Mouse (Mus musculus) left cerebral cortex, postnatal 36 days (tissue): ENCODE measurements around the gene Nrm. TPM values are rescaled to one million over a fixed set of nuclear protein-coding genes. Genes with fewer than 3 reads are reported as not detected.

Experiments
- DNase-seq, 2 experiments: peaks; one replicate each; pipeline ENCODE4 v3.0.0; 2021 to 2022; ENCODE audit warnings: low spot score in 2 of 2, mixed read lengths in 1 of 2
- intact Hi-C: fragments of 180-260 bp; cut with DNase I; formaldehyde crosslinking; loops from one replicate; pipeline ENCODE4 v1.15.1; 2025
- microRNA-seq: library from miRNA; unstranded; fragments of <30 nt; microRNA quantifications from one replicate; pipeline ENCODE4 v1.2.0, GENCODE M21; 2022
- total RNA-seq, 2 experiments: library from RNA; stranded (reverse); gene quantifications; 2 replicates each; pipeline ENCODE4 v1.2.3; 2021

The Nrm gene
- total RNA-seq, 2 experiments from 2014 or later, result 2.3 to 3.1 TPM

- intact Hi-C loops, result no loop called here
- peak; percentile 88 to 95 for DNase-seq
Observed at GRCm38 (mm10) chr17:35896781-35897643, 35.9 kb downstream of the Nrm start, which contains the start of gene 2310061I04Rik. Gene 2310061I04Rik, minus strand, starts transcription at chr17:35897431.

GRCm38 (mm10) chr17:35897644-35898573, 36.8 kb downstream of the Nrm start:
- intact Hi-C loops, result no loop called here

GRCm38 (mm10) chr17:35900636-35901035, 39.5 kb downstream of the Nrm start:
- DNase-seq, result no peak
- intact Hi-C loops, result no loop called here

More at GRCm38 (mm10) chr17:35897644-35898573, 36.8 kb downstream of the Nrm start:
- DNase-seq, result peak in 1 of 2 experiments; percentile 40

- intact Hi-C loops, result no loop called here
Observed at GRCm38 (mm10) chr17:35903343-35903991, 42.3 kb downstream of the Nrm start.

GRCm38 (mm10) chr17:35903992-35904355, 42.9 kb downstream of the Nrm start:
- DNase-seq, result no peak
- intact Hi-C loops, result no loop called here

More at GRCm38 (mm10) chr17:35903343-35903991, 42.3 kb downstream of the Nrm start:
- no peak for DNase-seq

GRCm38 (mm10) chr17:35905587-35905986, 44.5 kb downstream of the Nrm start:
- no peak for DNase-seq
- intact Hi-C loops, result no loop called here

- DNase-seq, result no peak
- intact Hi-C loops, result no loop called here
Observed at GRCm38 (mm10) chr17:35907609-35908008, 46.5 kb downstream of the Nrm start.

GRCm38 (mm10) chr17:35909186-35909918, 48.2 kb downstream of the Nrm start:
- intact Hi-C loops, result no loop called here

GRCm38 (mm10) chr17:35909919-35910369, 48.8 kb downstream of the Nrm start, which contains the start of gene Atat1:
Gene Atat1, minus strand, starts transcription at chr17:35910075.
- DNase-seq, result peak; percentile 89 to 91
- intact Hi-C loops, result no loop called here

More at GRCm38 (mm10) chr17:35909186-35909918, 48.2 kb downstream of the Nrm start:
- peak in 1 of 2 experiments; percentile 27 for DNase-seq

- intact Hi-C loops, result loop anchor here (5.0 kb wide), 1 partner anchor 78 kb away; the partner anchor contains the start of gene Tubb5
Observed at GRCm38 (mm10) chr17:35914975-35915374, 53.9 kb downstream of the Nrm start.

More at GRCm38 (mm10) chr17:35914975-35915374, 53.9 kb downstream of the Nrm start:
- DNase-seq, result no peak

Small RNA genes lying within 50 kb of the gene (microRNA-seq; reads per million reads assigned to microRNA genes)
- not detected for gene Gm28033

Other genes starting within 250 kb of the Nrm start
- gene Gm9573, start 234.7 kb upstream of the Nrm start, total RNA-seq, result not detected
- not detected for gene Mucl3, start 217.6 kb upstream of the Nrm start, total RNA-seq
- 10 to 100 TPM; 30.1 to 40.0 TPM for gene Vars2, start 193.7 kb upstream of the Nrm start, total RNA-seq
- 10 to 100 TPM; 26.8 to 29.9 TPM for gene Gtf2h4, start 187.6 kb upstream of the Nrm start, total RNA-seq
- 10 to 100 TPM; 52.5 to 69.9 TPM for gene Ddr1, start 156.7 kb upstream of the Nrm start, total RNA-seq
- 10 to 100 TPM; 10.6 to 13.6 TPM for gene Ier3, start 39.6 kb upstream of the Nrm start, total RNA-seq
- 100 to 1,000 TPM; 146 to 149 TPM for gene Flot1, start 38.1 kb upstream of the Nrm start, total RNA-seq
- 100 to 1,000 TPM; 441 to 478 TPM for gene Tubb5, start 23.0 kb upstream of the Nrm start, total RNA-seq
- gene Mdc1, start 19.8 kb upstream of the Nrm start, total RNA-seq, result 10 to 100 TPM; 16.5 to 16.9 TPM
- 1 to 10 TPM; 9.2 to 9.3 TPM for gene Ppp1r18, start 4.3 kb downstream of the Nrm start, total RNA-seq
- 10 to 100 TPM; 26.0 to 32.0 TPM for gene Dhx16, start 18.5 kb downstream of the Nrm start, total RNA-seq
- 10 to 100 TPM; 58.4 to 62.0 TPM for gene 2310061I04Rik, start 36.1 kb downstream of the Nrm start, total RNA-seq
- gene Atat1, start 48.8 kb downstream of the Nrm start, total RNA-seq, result 10 to 100 TPM; 51.1 to 63.9 TPM
- gene Mrps18b, start 55.1 kb downstream of the Nrm start, total RNA-seq, result 10 to 100 TPM; 38.0 to 46.2 TPM
- gene Ppp1r10, start 55.1 kb downstream of the Nrm start, total RNA-seq, result 10 to 100 TPM; 62.5 to 84.5 TPM
- 10 to 100 TPM; 71.0 to 77.8 TPM for gene Abcf1, start 108.4 kb downstream of the Nrm start, total RNA-seq
- 100 to 1,000 TPM; 173 to 198 TPM for gene Gnl1, start 118.5 kb downstream of the Nrm start, total RNA-seq
- 10 to 100 TPM; 36.9 to 40.0 TPM for gene Prr3, start 118.9 kb downstream of the Nrm start, total RNA-seq
- 1 to 10 TPM; 1.1 to 2.2 TPM for gene H2-T24, start 159.2 kb downstream of the Nrm start, total RNA-seq
- gene H2-T23, start 171.5 kb downstream of the Nrm start, total RNA-seq, result 10 to 100 TPM; 12.6 to 15.1 TPM
- 10 to 100 TPM; 11.0 to 12.2 TPM for gene H2-T22, start 181.4 kb downstream of the Nrm start, total RNA-seq
- under 1 TPM in 1 of 2 experiments, not detected in 1; 0.27 TPM for gene Gm6034, start 181.6 kb downstream of the Nrm start, total RNA-seq
- gene Gm11127, start 197.1 kb downstream of the Nrm start, total RNA-seq, result 1 to 10 TPM in 1 of 2 experiments, under 1 TPM in 1; 0.59 to 1.9 TPM